Mouse (Mus musculus) cerebellum, adult 9-11 months (tissue): Measurements from ENCODE around the gene Iqsec1.
"Not testable (repeated sequence)": the region's sequence is repeated elsewhere in the genome, so short reads cannot be mapped to it uniquely, and the experiment has no call there.

Experiments used
- DNase-seq: peaks from one replicate; pipeline ENCODE4 v3.0.0; 2022

Iqsec1 gene

GRCm38 (mm10) chr6:90701391-90701790 lies 287.1 kb downstream of the Iqsec1 start:
- DNase-seq: no peak

- DNase-seq: no peak
Observed at GRCm38 (mm10) chr6:90700737-90701136, 287.7 kb downstream of the Iqsec1 start.

GRCm38 (mm10) chr6:90700068-90700467 lies 288.4 kb downstream of the Iqsec1 start:
- DNase-seq: no peak

- DNase-seq: no peak
Observed at GRCm38 (mm10) chr6:90698843-90699242, 289.6 kb downstream of the Iqsec1 start.

GRCm38 (mm10) chr6:90695754-90696153 lies 292.7 kb downstream of the Iqsec1 start:
- peak; percentile 59 for DNase-seq

GRCm38 (mm10) chr6:90692404-90692803 lies 296.1 kb downstream of the Iqsec1 start:
- DNase-seq: peak; percentile 67

- DNase-seq: no peak
Observed at GRCm38 (mm10) chr6:90691935-90692334, 296.6 kb downstream of the Iqsec1 start.

GRCm38 (mm10) chr6:90689500-90689899 lies 299.0 kb downstream of the Iqsec1 start:
- no peak for DNase-seq

- no peak for DNase-seq
Observed at GRCm38 (mm10) chr6:90688742-90689141, 299.7 kb downstream of the Iqsec1 start.

GRCm38 (mm10) chr6:90688003-90688402 lies 300.5 kb downstream of the Iqsec1 start:
- DNase-seq: no peak

GRCm38 (mm10) chr6:90686812-90687211 lies 301.7 kb downstream of the Iqsec1 start:
- DNase-seq: no peak

GRCm38 (mm10) chr6:90683831-90684532 lies 304.5 kb downstream of the Iqsec1 start:
- DNase-seq: no peak

- DNase-seq: no peak
Observed at GRCm38 (mm10) chr6:90680401-90680800, 308.1 kb downstream of the Iqsec1 start.

GRCm38 (mm10) chr6:90678759-90679158 lies 309.7 kb downstream of the Iqsec1 start:
- DNase-seq: no peak

GRCm38 (mm10) chr6:90668693-90669092 lies 319.8 kb downstream of the Iqsec1 start:
- no peak for DNase-seq

- DNase-seq: no peak
Observed at GRCm38 (mm10) chr6:90663736-90664135, 324.7 kb downstream of the Iqsec1 start.

- DNase-seq: no peak
Observed at GRCm38 (mm10) chr6:90662148-90662547, 326.3 kb downstream of the Iqsec1 start.

- no peak for DNase-seq
Observed at GRCm38 (mm10) chr6:90661029-90661399, 327.5 kb downstream of the Iqsec1 start.

- no peak for DNase-seq
Observed at GRCm38 (mm10) chr6:90660398-90661028, 328.0 kb downstream of the Iqsec1 start.

GRCm38 (mm10) chr6:90659913-90660312 lies 328.6 kb downstream of the Iqsec1 start:
- DNase-seq: no peak

- not testable (repeated sequence) for DNase-seq
Observed at GRCm38 (mm10) chr6:90656344-90656850, 332.1 kb downstream of the Iqsec1 start.

GRCm38 (mm10) chr6:90653736-90654135 lies 334.7 kb downstream of the Iqsec1 start:
- peak; percentile 58 for DNase-seq

- no peak for DNase-seq
Observed at GRCm38 (mm10) chr6:90650634-90651033, 337.9 kb downstream of the Iqsec1 start.

- DNase-seq: no peak
Observed at GRCm38 (mm10) chr6:90649279-90649678, 339.2 kb downstream of the Iqsec1 start.
